Mouse (Mus musculus) mammary gland, adult 2 months (tissue): ENCODE results near the gene Myoc. TPM values are rescaled to one million over a fixed set of nuclear protein-coding genes. Genes with fewer than 3 reads are reported as not detected.

Source experiments
- polyA plus RNA-seq: library from polyadenylated mRNA; depleted of rRNA; stranded (reverse); fragments of >200 nt; gene quantifications from 2 replicates; pipeline ENCODE4 v1.2.3, GENCODE M21; 2012; ENCODE audit warnings: low replicate concordance; rRNA removed

The Myoc gene
- polyA plus RNA-seq: 4.3 and 15.5 TPM in 2 replicates

DNA sequence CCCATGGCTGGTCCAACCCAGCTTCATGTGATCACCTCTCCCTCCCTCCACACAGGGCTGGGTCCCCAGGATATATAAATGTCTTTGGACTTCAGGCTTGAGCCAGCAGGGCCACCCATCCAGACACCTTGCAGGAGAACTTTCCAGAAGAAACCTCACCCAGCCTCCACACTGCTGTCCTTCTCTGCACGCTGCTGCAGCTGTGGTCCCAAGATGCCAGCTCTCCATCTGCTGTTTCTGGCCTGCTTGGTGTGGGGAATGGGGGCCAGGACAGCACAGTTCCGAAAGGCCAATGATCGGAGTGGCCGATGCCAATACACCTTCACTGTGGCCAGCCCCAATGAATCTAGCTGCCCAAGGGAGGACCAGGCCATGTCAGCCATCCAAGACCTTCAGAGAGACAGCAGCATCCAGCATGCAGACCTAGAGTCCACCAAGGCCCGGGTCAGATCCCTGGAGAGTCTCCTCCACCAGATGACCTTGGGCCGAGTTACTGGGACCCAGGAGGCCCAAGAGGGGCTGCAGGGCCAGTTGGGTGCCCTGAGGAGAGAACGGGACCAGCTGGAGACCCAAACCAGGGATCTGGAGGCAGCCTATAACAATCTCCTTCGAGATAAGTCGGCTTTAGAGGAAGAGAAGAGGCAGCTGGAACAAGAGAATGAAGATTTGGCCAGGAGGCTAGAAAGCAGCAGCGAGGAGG, at the start of gene Myoc:
Gene Myoc, plus strand, starts transcription at position 105 of the 700 bp plus-strand sequence.

GRCm38 (mm10) chr1:162658119-162658518, 19.2 kb downstream of the Myoc start, which contains the start of gene Myocos:
TSS of gene Myocos (minus strand) at chr1:162658219.

Other genes starting within 250 kb of the Myoc start
- 3.1 and 3.3 TPM in 2 replicates for gene Dnm3, start 161.1 kb upstream of the Myoc start, polyA plus RNA-seq
- gene Mettl13, start 90.6 kb upstream of the Myoc start, polyA plus RNA-seq: 5.7 and 6.7 TPM in 2 replicates
- 11.7 and 14.7 TPM in 2 replicates for gene Vamp4, start 68.6 kb upstream of the Myoc start, polyA plus RNA-seq
- gene Myocos, start 19.1 kb downstream of the Myoc start, polyA plus RNA-seq: not detected in 2 replicates
- 36.9 and 41.1 TPM in 2 replicates for gene Prrc2c, start 101.4 kb downstream of the Myoc start, polyA plus RNA-seq
- 0.41 and 0.92 TPM in 2 replicates for gene Fmo4, start 174.8 kb downstream of the Myoc start, polyA plus RNA-seq
- 46.6 and 91.4 TPM in 2 replicates for gene Fmo1, start 227.5 kb downstream of the Myoc start, polyA plus RNA-seq